Mouse (Mus musculus): ENCODE results near the gene Plekhm1.
"Not testable (repeated sequence)": the region's sequence is repeated elsewhere in the genome, so short reads cannot be mapped to it uniquely, and the experiment has no call there.

Plekhm1 gene

DNA sequence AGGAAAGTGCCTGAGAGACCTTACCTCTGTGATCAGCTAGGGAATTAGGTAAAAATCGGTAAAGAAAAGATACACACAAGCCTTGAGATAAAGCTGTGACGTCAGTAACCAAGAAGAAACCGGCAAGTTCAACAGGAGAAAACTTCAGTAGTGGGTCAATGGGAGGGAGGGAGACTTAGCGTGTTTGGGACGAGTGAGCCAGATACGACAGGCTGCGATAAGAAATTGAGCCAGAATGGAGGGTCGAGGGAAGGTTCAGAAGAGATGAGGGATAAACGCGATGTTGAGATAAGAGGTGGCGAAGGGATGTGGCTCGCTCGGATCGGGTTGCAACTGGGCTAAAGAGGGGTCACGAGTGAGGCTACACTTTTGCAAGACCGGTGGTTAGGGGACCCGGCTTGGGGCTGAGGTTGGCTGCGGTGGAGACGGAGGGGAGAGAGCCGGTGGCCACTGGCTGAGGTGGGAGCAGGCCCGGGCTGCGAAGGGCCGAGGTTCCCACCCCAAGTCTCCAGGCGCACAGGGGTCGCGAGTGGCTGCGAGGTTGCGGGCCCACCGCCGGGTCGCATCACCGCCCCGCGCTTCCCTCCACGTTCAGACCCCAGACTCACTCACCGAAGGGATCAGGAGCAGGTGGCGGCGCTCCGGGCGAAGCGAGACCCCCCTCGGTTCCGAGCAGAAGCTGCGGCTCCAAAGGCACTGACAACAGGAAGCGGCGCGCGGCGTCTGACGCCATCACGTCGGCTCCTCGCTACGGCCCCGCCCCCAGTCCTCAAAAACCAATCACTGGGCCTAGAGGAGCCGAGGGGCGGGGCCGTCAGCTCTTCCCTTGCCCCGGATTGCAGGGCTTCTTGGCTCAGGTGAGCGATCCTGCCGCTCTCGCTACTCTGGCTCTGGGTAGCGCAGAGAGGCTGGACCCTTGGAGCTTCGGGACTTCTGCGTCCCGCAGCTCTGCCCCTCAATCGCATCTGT lies at the start of gene Plekhm1:
Gene Plekhm1 (minus strand): TSS at position 707 of the 969 bp plus-strand sequence.
- in situ Hi-C loops (cut with MboI): loop anchor here (5.0 kb wide), 1 partner anchor 50 kb away; the partner anchor contains the start of gene Arhgap27

GRCm38 (mm10) chr11:103451105-103451504 lies 38.6 kb upstream of the Plekhm1 start:
- in situ Hi-C loops (cut with MboI): not testable (repeated sequence)

GRCm38 (mm10) chr11:103449721-103450120 lies 37.2 kb upstream of the Plekhm1 start:
- in situ Hi-C loops (cut with MboI): not testable (repeated sequence)

DNA sequence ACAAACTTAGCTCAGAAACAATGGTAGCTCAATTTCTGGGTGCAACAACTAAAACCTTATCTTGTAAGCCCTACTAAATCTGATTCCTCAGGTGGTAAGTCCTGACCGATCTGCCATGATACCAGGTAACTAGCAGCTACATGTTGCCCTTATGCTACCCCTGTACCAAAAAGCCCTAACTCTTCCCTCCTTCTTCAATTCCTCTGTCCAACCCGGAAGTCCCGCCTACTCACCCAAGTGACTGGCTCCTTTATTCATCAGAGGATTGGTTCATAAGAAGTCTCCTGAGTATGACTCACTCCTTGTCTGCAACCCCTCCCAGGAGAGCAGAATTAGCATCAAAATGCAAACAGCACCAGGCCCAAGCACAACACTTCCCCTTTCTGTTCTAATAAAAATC lies 31.2 kb upstream of the Plekhm1 start:
- in situ Hi-C loops (cut with MboI): no loop called here

- in situ Hi-C loops (cut with MboI): no loop called here
These were observed 23.8 kb upstream of the Plekhm1 start for GRCm38 (mm10) chr11:103436282-103436681.

DNA sequence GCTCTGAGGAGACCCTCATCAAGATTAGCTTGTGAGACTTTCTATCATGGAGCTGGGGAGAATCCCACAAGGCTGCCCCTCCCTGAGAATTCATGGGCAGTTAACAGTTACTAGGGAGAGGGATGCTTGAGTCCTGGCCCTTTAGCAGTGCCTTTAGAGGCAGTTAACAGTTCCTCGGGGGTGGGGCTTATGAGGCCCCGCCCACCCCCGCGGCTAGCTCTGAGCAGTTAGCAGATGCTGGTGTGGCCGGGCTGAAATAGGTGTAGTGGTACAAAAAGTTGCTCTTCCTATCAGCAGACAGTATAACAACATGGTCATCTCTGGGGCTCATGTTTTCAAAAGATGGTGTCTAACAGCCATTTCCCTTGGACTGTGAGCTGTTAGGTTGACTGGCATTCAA lies 12.5 kb upstream of the Plekhm1 start:
- in situ Hi-C loops (cut with MboI): no loop called here

GRCm38 (mm10) chr11:103419667-103420066 lies 7.2 kb upstream of the Plekhm1 start:
- in situ Hi-C loops (cut with MboI): no loop called here

GRCm38 (mm10) chr11:103419226-103419625 lies 6.7 kb upstream of the Plekhm1 start:
- in situ Hi-C loops (cut with MboI): no loop called here

GRCm38 (mm10) chr11:103413516-103413915 lies 1.0 kb upstream of the Plekhm1 start:
- in situ Hi-C loops (cut with MboI): loop anchor here (5.0 kb wide), 1 partner anchor 51 kb away; the partner anchor contains the start of gene Arhgap27

DNA sequence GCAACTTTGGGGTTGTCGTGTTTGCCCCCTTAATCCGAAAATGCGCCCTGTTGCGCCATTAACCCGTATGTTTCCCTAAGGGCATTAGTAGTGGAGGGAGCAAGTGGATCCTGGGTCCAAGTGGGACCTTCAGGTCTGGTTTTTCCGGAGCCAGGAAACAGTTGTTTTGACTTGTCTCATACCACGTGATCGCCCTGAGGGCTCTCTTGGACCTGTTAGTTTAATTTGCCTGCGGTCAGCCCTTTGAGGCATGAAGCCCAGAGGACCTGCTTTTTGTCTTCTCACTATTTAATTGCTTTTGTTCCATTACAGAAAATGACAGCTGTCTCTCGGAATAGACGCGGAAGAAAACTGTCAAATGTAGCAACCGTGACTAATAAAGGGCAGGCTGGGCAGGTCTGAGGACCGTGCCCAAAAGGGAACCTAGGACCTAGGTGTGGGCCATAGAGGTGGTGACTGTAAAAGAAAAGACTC lies 500 bp upstream of the Plekhm1 start:
- in situ Hi-C loops (cut with MboI): loop anchor here (5.0 kb wide), 1 partner anchor 51 kb away; the partner anchor contains the start of gene Arhgap27

- in situ Hi-C loops (cut with MboI): loop anchor here (5.0 kb wide), 1 partner anchor 49 kb away; the partner anchor contains the start of gene Arhgap27
These were observed 1.2 kb downstream of the Plekhm1 start for GRCm38 (mm10) chr11:103411301-103411700.

GRCm38 (mm10) chr11:103408880-103409279 lies 3.6 kb downstream of the Plekhm1 start:
- in situ Hi-C loops (cut with MboI): no loop called here

DNA sequence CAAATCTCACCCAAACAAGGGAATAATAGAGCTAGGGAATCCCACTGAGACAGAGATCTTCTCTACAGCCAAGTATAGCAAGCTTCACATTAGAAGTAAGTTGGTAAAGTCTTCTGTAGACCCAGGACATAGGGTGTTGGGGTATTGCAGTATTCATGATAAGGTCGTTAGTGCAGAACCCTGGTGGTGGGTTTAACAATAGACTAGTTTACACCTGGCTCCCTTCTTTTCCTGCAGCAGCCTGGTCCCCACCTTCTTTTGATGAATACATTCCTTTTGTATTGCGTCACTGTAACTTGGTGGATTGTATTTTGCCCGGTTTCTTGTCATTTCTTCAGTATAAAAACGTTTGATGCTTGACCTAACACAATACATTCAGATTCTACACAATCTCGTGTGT lies 5.4 kb downstream of the Plekhm1 start:
- in situ Hi-C loops (cut with MboI): not testable (repeated sequence)

GRCm38 (mm10) chr11:103406551-103406950 lies 5.9 kb downstream of the Plekhm1 start:
- in situ Hi-C loops (cut with MboI): no loop called here

GRCm38 (mm10) chr11:103405814-103406213 lies 6.7 kb downstream of the Plekhm1 start:
- in situ Hi-C loops (cut with MboI): no loop called here

DNA sequence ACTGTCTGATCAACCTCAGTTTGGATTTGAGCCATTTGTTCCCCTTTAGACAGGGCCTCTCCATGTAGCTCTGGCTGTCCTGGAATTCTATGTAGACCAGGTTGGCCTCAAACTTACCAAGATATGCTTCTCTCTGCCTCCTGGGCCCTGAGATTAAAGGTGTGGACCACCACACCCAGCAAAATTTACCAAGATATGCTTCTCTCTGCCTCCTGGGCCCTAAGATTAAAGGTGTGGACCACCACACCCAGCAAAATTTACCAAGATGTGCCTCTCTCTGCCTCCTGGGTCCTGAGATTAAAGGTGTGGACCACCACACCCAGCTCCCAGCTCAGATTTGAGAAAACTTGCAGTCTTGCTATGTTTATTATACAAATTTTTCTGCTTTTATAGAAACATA lies 7.9 kb downstream of the Plekhm1 start:
- in situ Hi-C loops (cut with MboI): no loop called here

DNA sequence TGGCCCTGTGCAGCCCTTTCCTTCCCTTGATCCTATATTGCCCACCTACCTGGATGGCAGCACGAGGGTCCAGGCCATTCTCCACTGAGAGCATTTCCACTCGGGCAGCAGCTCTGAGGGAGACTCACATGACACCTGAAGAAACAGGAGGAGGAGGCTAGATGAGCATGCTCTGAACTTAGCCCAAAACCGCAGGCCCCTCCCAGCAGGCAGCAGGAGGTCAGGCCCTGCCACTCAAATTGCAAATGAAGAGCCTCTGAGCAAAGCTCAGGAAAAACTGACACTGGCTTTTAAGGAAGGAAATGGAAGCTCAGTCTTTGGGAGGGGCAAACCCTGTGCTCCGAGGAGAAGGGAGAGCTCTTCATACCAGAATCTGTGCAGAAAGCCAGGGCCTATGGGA lies 8.7 kb downstream of the Plekhm1 start:
- in situ Hi-C loops (cut with MboI): no loop called here

GRCm38 (mm10) chr11:103402738-103403137 lies 9.7 kb downstream of the Plekhm1 start:
- in situ Hi-C loops (cut with MboI): no loop called here

GRCm38 (mm10) chr11:103402198-103402597 lies 10.3 kb downstream of the Plekhm1 start:
- in situ Hi-C loops (cut with MboI): no loop called here

GRCm38 (mm10) chr11:103399986-103400385 lies 12.5 kb downstream of the Plekhm1 start:
- in situ Hi-C loops (cut with MboI): no loop called here

- in situ Hi-C loops (cut with MboI): no loop called here
These were observed 13.4 kb downstream of the Plekhm1 start for GRCm38 (mm10) chr11:103399050-103399449.

- in situ Hi-C loops (cut with MboI): no loop called here
These were observed 15.8 kb downstream of the Plekhm1 start for GRCm38 (mm10) chr11:103396682-103397081.

DNA sequence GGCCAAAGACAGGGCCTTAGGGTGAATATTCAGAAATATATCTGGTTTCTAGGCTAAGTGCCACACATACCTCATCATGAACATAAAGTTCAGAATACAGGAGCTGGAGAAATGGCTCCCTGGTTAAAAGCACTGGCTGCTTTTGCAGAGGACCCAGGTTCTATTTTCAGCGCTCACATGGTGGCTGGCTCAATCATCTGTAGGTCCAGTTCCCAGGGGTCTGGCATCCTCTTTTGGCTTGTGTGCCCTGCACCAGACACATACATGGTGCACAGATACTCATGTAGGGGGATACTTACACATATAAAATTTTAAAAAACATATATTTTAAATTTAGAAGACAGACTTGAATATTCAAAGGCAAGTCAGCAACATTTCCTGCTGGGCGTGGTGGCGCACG lies 16.3 kb downstream of the Plekhm1 start:
- in situ Hi-C loops (cut with MboI): no loop called here

Measured in mature B cell (primary cell).